Comparison of ENCODE assay signal across 8 mouse cellular contexts in genomic region chr5:140771612-140772011, GRCm38 (mm10). TPM values are rescaled to one million over a fixed set of nuclear protein-coding genes. Genes with fewer than 3 reads are reported as not detected.
DNase-seq lines count a peak whose midpoint lies in the region; ATAC-seq and TF ChIP-seq lines count a peak whose summit lies in the region.

No protein-coding gene starts in this region.

- DNase-seq in thymus, adult 2 months: no peak
- no peak for DNase-seq in thymus, postnatal 4 days
- peak; percentile 46 for DNase-seq in forebrain, embryonic 14.5 days (ENCODE audit: low spot score)
- no peak for DNase-seq in retina, embryonic 14.5 days (ENCODE audit: low spot score)
- no peak for DNase-seq in ovary, postnatal 36 days (ENCODE audit: low spot score)
- no peak for DNase-seq in testis, postnatal 14 days (ENCODE audit: low spot score)

- H3K9me3 ChIP-seq in forebrain, embryonic 14.5 days (replicated peaks; ENCODE audit: control insufficient read depth, low read length): no peaks in the 10 kb centered on the region
- H3K9me3 ChIP-seq in limb, embryonic 12.5 days: no peaks in the 10 kb centered on the region
- no peaks in the 10 kb centered on the region for H3K9me3 ChIP-seq in stomach, embryonic 16.5 days (replicated peaks; ENCODE audit: control insufficient read depth, low read length)

- H3K4me3 ChIP-seq in thymus, adult 2 months (ENCODE audit: control insufficient read depth, insufficient read depth, low read length): no peak overlapping the region
- H3K4me3 ChIP-seq in forebrain, embryonic 14.5 days (ENCODE audit: low read depth, low read length): no peak overlapping the region
- H3K4me3 ChIP-seq in limb, embryonic 12.5 days (replicated peaks): no peak overlapping the region
- no peak overlapping the region for H3K4me3 ChIP-seq in stomach, embryonic 16.5 days (replicated peaks; ENCODE audit: low read length)

- TF ChIP-seq CTCF in thymus, adult 2 months (IDR thresholded peaks at IDR 0.05; ENCODE audit: borderline replicate concordance, control insufficient read depth, extremely low read depth, insufficient read depth, low read length, poor library complexity): no peak

- no peak for ATAC-seq in forebrain, embryonic 14.5 days
- ATAC-seq in limb, embryonic 12.5 days (ENCODE audit: insufficient number of reproducible peaks, insufficient read depth, low FRiP score, low TSS enrichment, low read depth): no peak
- ATAC-seq in stomach, embryonic 16.5 days (ENCODE audit: insufficient read depth, low FRiP score): no peak

- H3K36me3 ChIP-seq in thymus, adult 2 months (ENCODE audit: control insufficient read depth, insufficient read depth, low read length): no peaks in the 10 kb centered on the region
- H3K36me3 ChIP-seq in forebrain, embryonic 14.5 days (ENCODE audit: control insufficient read depth, insufficient read depth, low read length): 0 out of 2 replicates have a peak, but pooled peaks cover 5% of the 10 kb centered on the region
- H3K36me3 ChIP-seq in limb, embryonic 12.5 days: peaks cover 20% of the 10 kb centered on the region; the same call in 1 of the 2 replicates
- no peaks in the 10 kb centered on the region for H3K36me3 ChIP-seq in stomach, embryonic 16.5 days (ENCODE audit: control insufficient read depth, insufficient read depth, low read length)

- no peak for TF ChIP-seq POLR2A in thymus, adult 2 months (IDR thresholded peaks at IDR 0.05; ENCODE audit: control insufficient read depth, extremely low read depth, insufficient read depth, low read length, poor library complexity)

- H3K27me3 ChIP-seq in thymus, adult 2 months (ENCODE audit: control insufficient read depth, insufficient read depth, low read length): no peaks in the 10 kb centered on the region
- no peaks in the 10 kb centered on the region for H3K27me3 ChIP-seq in forebrain, embryonic 14.5 days (replicated peaks; ENCODE audit: control insufficient read depth, insufficient read depth, low read length)
- H3K27me3 ChIP-seq in limb, embryonic 12.5 days: no peaks in the 10 kb centered on the region
- no peaks in the 10 kb centered on the region for H3K27me3 ChIP-seq in stomach, embryonic 16.5 days (ENCODE audit: control insufficient read depth, insufficient read depth, low read length)

- H3K27ac ChIP-seq in thymus, adult 2 months (ENCODE audit: control insufficient read depth, insufficient read depth, low read length): peak overlapping the region; percentile 4; the same call in 1 of the 2 replicates
- H3K27ac ChIP-seq in forebrain, embryonic 14.5 days (ENCODE audit: low read depth, low read length): peak overlapping the region; percentile 27; the same call in 1 of the 2 replicates
- H3K27ac ChIP-seq in limb, embryonic 12.5 days: peak overlapping the region; percentile 60
- peak overlapping the region; percentile 94 for H3K27ac ChIP-seq in stomach, embryonic 16.5 days (ENCODE audit: low read length)

- H3K4me2 ChIP-seq in forebrain, embryonic 14.5 days (ENCODE audit: low read length): no peak overlapping the region
- no peak overlapping the region for H3K4me2 ChIP-seq in limb, embryonic 12.5 days
- no peak overlapping the region for H3K4me2 ChIP-seq in stomach, embryonic 16.5 days (ENCODE audit: low read depth, low read length)

- peaks cover 18% of the 10 kb centered on the region for H3K4me1 ChIP-seq in thymus, adult 2 months (replicated peaks; ENCODE audit: control insufficient read depth, insufficient read depth, low read length)
- H3K4me1 ChIP-seq in forebrain, embryonic 14.5 days (ENCODE audit: control insufficient read depth, insufficient read depth, low read length): peaks cover 12% of the 10 kb centered on the region
- H3K4me1 ChIP-seq in limb, embryonic 12.5 days (replicated peaks): peaks cover 37% of the 10 kb centered on the region
- H3K4me1 ChIP-seq in stomach, embryonic 16.5 days (ENCODE audit: control insufficient read depth, insufficient read depth, low read length): peaks cover 50% of the 10 kb centered on the region

- 19% methylated on average over 6 of the region's 6 CpGs for WGBS in thymus, adult 2 months
- 31% methylated on average over 6 of the region's 6 CpGs for WGBS in forebrain, embryonic 14.5 days
- 23% methylated on average over 6 of the region's 6 CpGs for WGBS in limb, embryonic 12.5 days
- 20% methylated on average over 6 of the region's 6 CpGs for WGBS in stomach, embryonic 16.5 days

- H3K9ac ChIP-seq in forebrain, embryonic 14.5 days (ENCODE audit: low read length): peak overlapping the region; percentile 2; the same call in 1 of the 2 replicates
- no peak overlapping the region for H3K9ac ChIP-seq in limb, embryonic 12.5 days (replicated peaks)
- H3K9ac ChIP-seq in stomach, embryonic 16.5 days (ENCODE audit: low read length): peak overlapping the region; percentile 49; the same call in 1 of the 2 replicates

RNA-seq across cellular contexts. Expression of gene Amz1, which starts 47.7 kb away (rescaled TPM):
- 10.6 and 13.7 TPM in 2 replicates for polyA plus RNA-seq in thymus, adult 2 months (2012; rRNA removed)
- polyA plus RNA-seq in forebrain, embryonic 14.5 days (2014; fragmentation: Nextera tagmentation; extraction: Ambion mirVana): 2.6 and 3.6 TPM in 2 replicates
- 0.89 and 0.93 TPM in 2 replicates for polyA plus RNA-seq in limb, embryonic 12.5 days (2016; fragmentation: Nextera tagmentation; extraction: Ambion mirVana)
- polyA plus RNA-seq in stomach, embryonic 16.5 days (2015; fragmentation: Nextera tagmentation; extraction: Ambion mirVana): 1.00 and 1.2 TPM in 2 replicates

RNA-seq across cellular contexts. Expression of gene Gna12, which starts 58.6 kb away (rescaled TPM):
- 68.1 and 69.0 TPM in 2 replicates for polyA plus RNA-seq in thymus, adult 2 months (2012; rRNA removed)
- polyA plus RNA-seq in forebrain, embryonic 14.5 days (2014; fragmentation: Nextera tagmentation; extraction: Ambion mirVana): 17.4 and 19.9 TPM in 2 replicates
- polyA plus RNA-seq in limb, embryonic 12.5 days (2016; fragmentation: Nextera tagmentation; extraction: Ambion mirVana): 18.5 and 49.7 TPM in 2 replicates
- 6.9 and 7.2 TPM in 2 replicates for polyA plus RNA-seq in stomach, embryonic 16.5 days (2015; fragmentation: Nextera tagmentation; extraction: Ambion mirVana)

Comparison
In these comparisons a context has a peak if more than half of its experiments do, and no peak if none do; other contexts are left out.
1. H3K27ac ChIP-seq: peak in every context shown above with its lines; median percentile 94 in stomach, embryonic 16.5 days; 60 in limb, embryonic 12.5 days; 27 in forebrain, embryonic 14.5 days; 4 in thymus, adult 2 months.